Mouse (Mus musculus) heart, embryonic 14.5 days (tissue): ENCODE data around the gene Hcfc1r1. TPM values are rescaled to one million over a fixed set of nuclear protein-coding genes. Genes with fewer than 3 reads are reported as not detected.

Experiments
- ATAC-seq: fragments of 200-750 bp; cut with Nextera tagmentation; 2 replicates; pipeline ENCODE4 v1.8.0; 2017; ENCODE audit warnings: low read depth, moderate TSS enrichment; ENCODE audit not compliant: insufficient number of reproducible peaks, insufficient read depth, low FRiP score
- H3K27ac ChIP-seq, 2 experiments: fragments of 200-500 bp in 1 of 2; fragments of 300-500 bp in 1 of 2; sonication (generic) in 1 of 2; replicated peaks in 1 of 2; 2 replicates each; pipeline ENCODE4 v1.5.1; 2012 to 2014; ENCODE audit warnings: low read depth in 2 of 2, low read length in 2 of 2, control low read depth in 1 of 2, mild to moderate bottlenecking in 1 of 2, mixed read lengths in 1 of 2; ENCODE audit not compliant: control insufficient read depth in 1 of 2, insufficient read depth in 1 of 2
- H3K27me3 ChIP-seq: fragments of 300-500 bp; sonication (generic); 2 replicates; pipeline ENCODE4 v1.6.1; 2014; ENCODE audit warnings: mild to moderate bottlenecking, low read length, control low read depth; ENCODE audit not compliant: control insufficient read depth, insufficient read depth
- H3K36me3 ChIP-seq: fragments of 300-500 bp; sonication (generic); 2 replicates; pipeline ENCODE4 v1.6.1; 2014; ENCODE audit warnings: mild to moderate bottlenecking, control low read depth, low read length, mixed read lengths; ENCODE audit not compliant: control insufficient read depth, insufficient read depth
- H3K4me1 ChIP-seq, 2 experiments: fragments of 200-500 bp in 1 of 2; fragments of 300-500 bp in 1 of 2; sonication (generic) in 1 of 2; 2 replicates each; pipeline ENCODE4 v1.6.1; 2012 to 2014; ENCODE audit warnings: low read length in 2 of 2, control low read depth in 1 of 2, mixed read lengths in 1 of 2; ENCODE audit not compliant: control insufficient read depth in 2 of 2, insufficient read depth in 2 of 2
- H3K4me2 ChIP-seq: fragments of 300-500 bp; sonication (generic); 2 replicates; pipeline ENCODE4 v1.6.1; 2014; ENCODE audit warnings: mild to moderate bottlenecking, low read length
- H3K4me3 ChIP-seq, 2 experiments: fragments of 200-500 bp in 1 of 2; fragments of 300-500 bp in 1 of 2; sonication (generic) in 1 of 2; 2 replicates each; pipeline ENCODE4 v1.5.1; 2012 to 2014; ENCODE audit warnings: low read length in 2 of 2, mild to moderate bottlenecking in 2 of 2, control low read depth in 1 of 2, low read depth in 1 of 2, moderate library complexity in 1 of 2; ENCODE audit not compliant: control insufficient read depth in 1 of 2, insufficient read depth in 1 of 2
- H3K9ac ChIP-seq: fragments of 300-500 bp; sonication (generic); 2 replicates; pipeline ENCODE4 v1.6.1; 2014; ENCODE audit warnings: mild to moderate bottlenecking, low read length
- H3K9me3 ChIP-seq: fragments of 300-500 bp; sonication (generic); 2 replicates; pipeline ENCODE4 v1.6.1; 2016; ENCODE audit warnings: low read length, control low read depth; ENCODE audit not compliant: control insufficient read depth
- WGBS: fragments of 180-500 bp; shearing (Covaris S2); extraction: QIAGEN DNeasy Blood & Tissue Kit; methylation state at CpG from one replicate; pipeline ENCODE4 v1.1.7; 2014; 5-methylcytosine and 5-hydroxymethylcytosine counted together
- polyA plus RNA-seq: library from polyadenylated mRNA; unstranded; fragments of >200 nt; fragmentation: Nextera tagmentation; extraction: Ambion mirVana; gene quantifications from 2 replicates; pipeline ENCODE4 v1.2.1, GENCODE M21; 2014

The Hcfc1r1 gene
- polyA plus RNA-seq, 1 experiment from 2014 or later, result 403 TPM

DNA sequence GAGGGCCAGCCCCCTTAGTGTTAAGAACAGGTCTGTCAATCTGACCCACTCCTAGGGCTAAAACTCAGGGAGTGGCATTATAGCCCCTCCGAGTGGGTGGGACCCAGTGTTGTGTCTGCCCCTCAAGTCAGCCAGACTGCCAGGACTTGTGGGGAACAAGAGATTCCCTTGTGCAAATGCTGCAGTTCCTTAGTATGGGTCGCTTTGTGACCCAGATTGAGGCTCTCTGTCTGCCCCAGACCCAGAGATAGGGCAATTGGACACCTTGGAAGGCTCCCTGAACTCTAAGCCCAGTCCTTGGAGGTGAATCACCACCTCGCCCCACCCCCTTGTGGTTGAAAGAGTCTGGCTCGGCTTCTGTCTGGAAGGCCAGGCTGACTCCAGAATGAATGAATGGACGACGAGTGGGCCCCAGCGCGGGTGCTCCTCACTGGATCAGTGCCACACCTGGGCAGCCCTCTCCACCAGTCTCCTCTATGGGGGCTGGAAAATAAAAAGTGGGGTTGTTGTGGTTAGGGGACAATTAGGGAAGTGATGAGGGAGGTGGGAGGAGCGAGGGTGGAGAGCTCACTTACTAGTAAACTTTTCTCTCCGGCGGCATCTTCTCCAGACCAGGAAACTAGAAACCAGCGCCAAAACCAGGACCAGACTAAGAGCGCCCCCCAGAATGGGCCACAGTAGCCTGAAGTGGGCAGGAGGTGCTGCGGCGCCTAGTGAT, 2.3 kb downstream of the Hcfc1r1 start:
- peaks cover 18 to 40% of the 10 kb centered on the region in 2 experiments for H3K4me1 ChIP-seq
- H3K4me2 ChIP-seq, result peak overlapping the region; percentile 85
- peak overlapping the region; percentile 72 to 95 for H3K4me3 ChIP-seq
- no peaks in the 10 kb centered on the region for H3K9me3 ChIP-seq
- ATAC-seq, result no peak
- 6% methylated on average over 15 of the region's 15 CpGs for WGBS
- H3K36me3 ChIP-seq, result no peaks in the 10 kb centered on the region
- peaks cover 31% of the 10 kb centered on the region for H3K27me3 ChIP-seq
- H3K27ac ChIP-seq, result peak overlapping the region; percentile 97 to 99
- peak overlapping the region; percentile 91 for H3K9ac ChIP-seq

DNA sequence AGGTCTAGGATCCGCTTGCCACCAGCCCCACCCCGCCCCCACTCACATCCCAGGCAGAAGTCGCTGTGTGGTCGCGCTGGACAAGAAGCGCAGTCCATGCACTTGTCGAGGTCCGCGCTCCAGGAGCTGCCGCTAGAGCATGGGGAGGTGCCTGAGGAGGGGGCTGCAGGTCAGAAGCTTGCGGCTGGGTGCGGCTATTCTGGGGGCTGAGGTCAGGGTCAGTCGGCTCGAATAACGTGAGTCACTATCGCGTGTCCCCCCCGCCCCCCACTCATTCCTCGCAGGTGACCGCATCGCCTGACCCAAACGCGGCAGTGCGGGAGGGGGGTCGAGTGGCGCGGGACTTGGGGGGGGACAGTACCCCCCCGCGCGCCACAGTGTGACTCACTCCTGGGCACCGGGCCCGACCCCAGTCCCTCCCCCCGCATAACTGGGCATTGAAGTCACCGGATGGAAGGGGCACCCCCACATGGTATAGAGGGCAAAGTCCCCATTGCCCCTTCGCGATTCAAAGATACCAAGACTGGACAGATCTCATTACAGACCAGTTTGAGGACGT, 3.2 kb downstream of the Hcfc1r1 start:
- Histone ChIP-seq H3K4me1 (peaks cover 18 to 40% of the 10 kb centered on the region in 2 experiments), H3K9ac (peak overlapping the region; percentile 91), H3K4me3 (peak overlapping the region; percentile 72 to 95), H3K36me3 (no peaks in the 10 kb centered on the region), H3K4me2 (peak overlapping the region; percentile 85), H3K9me3 (no peaks in the 10 kb centered on the region), H3K27me3 (peaks cover 39% of the 10 kb centered on the region), H3K27ac (peak overlapping the region; percentile 97 to 99)
- peak; percentile 48 for ATAC-seq
- under 1% methylated on average over 37 of the region's 37 CpGs for WGBS

DNA sequence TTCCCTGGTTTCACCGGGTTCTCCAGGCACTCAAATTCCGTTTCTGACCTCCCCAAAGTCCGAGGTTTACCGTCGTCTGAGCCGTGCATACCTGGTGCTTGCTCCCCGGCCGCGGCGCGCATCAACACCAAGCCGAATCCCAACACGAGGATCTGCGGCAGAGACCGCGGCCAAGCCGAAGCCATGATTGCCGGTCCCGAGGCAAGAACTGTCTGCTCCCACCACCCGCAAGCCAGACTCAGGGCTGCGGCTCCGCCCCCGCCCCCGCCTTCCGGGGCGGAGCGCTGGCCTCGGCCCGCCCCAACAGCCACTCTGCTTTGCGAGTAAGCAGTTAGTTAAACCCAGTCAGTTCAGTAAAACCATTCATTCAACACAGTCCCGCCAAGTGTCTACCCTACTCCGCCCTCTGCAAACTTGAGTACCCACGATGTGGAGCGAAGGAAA, 3.9 kb downstream of the Hcfc1r1 start, which contains the start of gene Tnfrsf12a:
Gene Tnfrsf12a (minus strand): TSS at position 233 of the 444 bp plus-strand sequence.
- H3K27ac ChIP-seq, result peak within 1 kb of the TSS; percentile 97 to 99
- under 1% methylated on average over 34 of the region's 34 CpGs for WGBS
- ATAC-seq, result peak; percentile 26; the same call in 1 of the 2 replicates
- peaks cover 18 to 40% of the 10 kb centered on the region in 2 experiments for H3K4me1 ChIP-seq
- H3K27me3 ChIP-seq, result peaks cover 46% of the 10 kb centered on the region
- H3K9ac ChIP-seq, result peak within 1 kb of the TSS; percentile 91
- H3K4me3 ChIP-seq, result peak within 1 kb of the TSS; percentile 72 to 95
- no peaks in the 10 kb centered on the region for H3K36me3 ChIP-seq
- H3K9me3 ChIP-seq, result no peaks in the 10 kb centered on the region
- H3K4me2 ChIP-seq, result peak within 1 kb of the TSS; percentile 85

DNA sequence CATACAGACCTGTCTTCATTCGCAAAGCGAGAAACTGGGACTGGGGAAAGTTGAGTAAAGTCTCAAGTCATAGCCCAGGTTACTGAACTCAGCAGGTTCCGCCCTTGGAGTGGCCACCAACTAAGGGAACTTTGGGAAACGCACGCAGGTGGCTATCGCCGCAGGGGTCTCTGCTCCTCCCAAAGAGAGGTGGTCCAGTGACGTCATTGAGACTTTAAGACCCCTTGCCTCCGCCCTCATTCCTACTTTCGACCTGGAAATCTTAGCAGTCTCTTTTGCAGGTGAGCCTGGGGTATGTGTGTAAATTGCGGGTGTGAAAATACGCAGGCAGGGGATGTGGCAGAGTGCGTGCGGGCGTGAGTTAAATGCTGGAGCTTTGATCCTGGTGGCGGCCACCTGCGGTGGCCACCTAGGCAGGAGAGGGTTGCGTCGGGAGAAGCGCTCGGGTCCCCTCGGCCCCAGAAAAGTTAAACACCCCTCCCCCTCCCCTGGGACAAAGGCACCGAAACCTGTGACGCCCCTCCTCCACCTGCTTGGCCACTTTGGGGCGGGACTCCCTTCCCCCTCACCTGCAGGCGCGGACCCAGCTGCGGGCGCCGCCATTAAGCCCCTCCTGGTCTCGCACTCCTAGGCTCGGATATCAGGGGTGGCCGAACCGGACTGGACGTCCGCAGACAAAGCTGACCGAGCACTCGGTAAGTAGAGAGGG, 5.9 kb downstream of the Hcfc1r1 start, which contains the start of gene Cldn6:
Gene Cldn6 (plus strand): TSS at position 123 of the 709 bp plus-strand sequence.
- H3K9me3 ChIP-seq, result no peaks in the 10 kb centered on the region
- H3K27me3 ChIP-seq, result peaks cover 66% of the 10 kb centered on the region
- H3K4me1 ChIP-seq, result peaks cover 16 to 31% of the 10 kb centered on the region in 2 experiments
- no peak within 1 kb of the TSS for H3K27ac ChIP-seq
- no peak within 1 kb of the TSS for H3K9ac ChIP-seq
- H3K4me2 ChIP-seq, result peak within 1 kb of the TSS; percentile 53
- WGBS, result 3% methylated on average over 38 of the region's 38 CpGs
- no peaks in the 10 kb centered on the region for H3K36me3 ChIP-seq
- ATAC-seq, result no peak
- H3K4me3 ChIP-seq, result peak within 1 kb of the TSS; percentile 11 to 20; a peak in 2 of 4 replicates

DNA sequence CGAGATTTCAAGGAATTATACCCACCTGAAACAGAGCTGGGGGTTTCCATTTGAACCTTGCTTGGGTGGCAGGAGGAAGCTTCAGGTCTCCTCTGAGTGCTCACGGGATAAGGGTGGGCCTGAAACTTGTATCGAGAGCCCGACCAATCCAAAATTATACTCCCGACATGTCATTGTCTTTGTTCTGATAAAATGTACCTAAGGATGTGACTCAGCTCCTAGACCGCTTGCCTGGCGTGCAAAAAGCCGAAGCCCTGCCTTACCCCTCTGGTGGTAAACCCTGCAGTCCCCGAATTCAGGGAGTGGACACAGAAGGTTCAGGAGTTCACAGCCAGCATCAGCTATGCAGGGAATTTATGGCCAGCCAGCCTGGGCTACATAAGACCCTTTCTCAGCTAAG, 6.9 kb downstream of the Hcfc1r1 start:
- no peak overlapping the region for H3K4me2 ChIP-seq
- H3K9me3 ChIP-seq, result no peaks in the 10 kb centered on the region
- no peak overlapping the region for H3K4me3 ChIP-seq
- peaks cover 9 to 22% of the 10 kb centered on the region in 2 experiments for H3K4me1 ChIP-seq
- no peak overlapping the region for H3K27ac ChIP-seq
- H3K36me3 ChIP-seq, result no peaks in the 10 kb centered on the region
- peaks cover 77% of the 10 kb centered on the region for H3K27me3 ChIP-seq
- ATAC-seq, result no peak
- 68% methylated on average over 9 of the region's 9 CpGs for WGBS
- no peak overlapping the region for H3K9ac ChIP-seq

DNA sequence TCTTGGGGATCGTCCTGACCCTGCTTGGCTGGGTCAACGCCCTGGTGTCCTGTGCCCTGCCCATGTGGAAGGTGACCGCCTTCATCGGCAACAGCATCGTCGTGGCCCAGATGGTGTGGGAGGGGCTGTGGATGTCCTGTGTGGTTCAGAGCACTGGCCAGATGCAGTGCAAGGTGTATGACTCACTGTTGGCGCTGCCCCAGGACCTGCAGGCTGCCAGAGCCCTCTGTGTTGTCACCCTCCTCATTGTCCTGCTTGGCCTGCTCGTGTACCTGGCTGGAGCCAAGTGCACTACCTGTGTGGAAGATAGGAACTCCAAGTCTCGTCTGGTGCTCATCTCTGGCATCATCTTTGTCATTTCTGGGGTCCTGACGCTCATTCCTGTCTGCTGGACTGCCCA, 7.7 kb downstream of the Hcfc1r1 start:
- Histone ChIP-seq H3K4me1 (peaks cover 5 to 15% of the 10 kb centered on the region in 2 experiments; a peak in 3 of 4 replicates), H3K27ac (no peak overlapping the region), H3K9me3 (no peaks in the 10 kb centered on the region), H3K36me3 (no peaks in the 10 kb centered on the region), H3K4me2 (no peak overlapping the region), H3K9ac (no peak overlapping the region), H3K27me3 (peaks cover 77% of the 10 kb centered on the region), H3K4me3 (no peak overlapping the region)
- ATAC-seq, result no peak
- 63% methylated on average over 10 of the region's 10 CpGs for WGBS

DNA sequence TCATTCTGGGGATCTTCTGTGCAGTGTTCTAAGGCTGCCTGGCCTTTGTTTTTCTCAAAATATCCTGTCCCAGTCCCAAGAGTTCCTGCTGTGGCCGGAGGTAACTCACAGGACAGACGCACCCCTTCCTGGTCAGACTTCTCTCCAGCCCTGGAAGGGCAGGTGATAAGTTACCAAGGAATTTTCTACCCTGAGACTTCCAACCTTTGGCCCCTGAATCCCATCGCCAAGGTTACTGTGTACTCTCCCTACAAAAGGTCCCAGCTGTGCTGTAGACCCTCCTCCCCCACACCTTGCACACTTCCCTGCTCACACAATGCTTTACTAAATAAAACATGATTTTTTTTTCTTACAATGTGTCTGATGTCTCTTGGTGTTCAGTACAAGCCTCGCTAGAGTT, 8.7 kb downstream of the Hcfc1r1 start:
- Histone ChIP-seq H3K4me2 (no peak overlapping the region), H3K27me3 (peaks cover 77% of the 10 kb centered on the region), H3K9me3 (no peaks in the 10 kb centered on the region), H3K36me3 (no peaks in the 10 kb centered on the region), H3K9ac (no peak overlapping the region), H3K27ac (no peak overlapping the region), H3K4me3 (no peak overlapping the region), H3K4me1 (peaks cover 5 to 11% of the 10 kb centered on the region in 2 experiments; a peak in 2 of 4 replicates)
- 43% methylated on average over 4 of the region's 4 CpGs for WGBS
- no peak for ATAC-seq
